Mouse (Mus musculus) MEL (cell line): ENCODE measurements around the gene Papola.

Source experiments
- EP300 ChIP-seq, 2 experiments: IDR thresholded peaks; 2 replicates each; pipeline ENCODE4 v1.6.1; 2011; ENCODE audit warnings: improper control_type of control experiment in 2 of 2, low read length in 2 of 2, low read depth in 1 of 2, mild to moderate bottlenecking in 1 of 2
- MYB ChIP-seq: IDR thresholded peaks from 2 replicates; pipeline ENCODE4 v1.6.1; 2011; ENCODE audit warnings: mild to moderate bottlenecking, low read depth, low read length, improper control_type of control experiment
- RAD21 ChIP-seq: IDR thresholded peaks from 2 replicates; pipeline ENCODE4 v1.6.1; 2011; ENCODE audit warnings: mild to moderate bottlenecking, low read depth, low read length, improper control_type of control experiment

DNA sequence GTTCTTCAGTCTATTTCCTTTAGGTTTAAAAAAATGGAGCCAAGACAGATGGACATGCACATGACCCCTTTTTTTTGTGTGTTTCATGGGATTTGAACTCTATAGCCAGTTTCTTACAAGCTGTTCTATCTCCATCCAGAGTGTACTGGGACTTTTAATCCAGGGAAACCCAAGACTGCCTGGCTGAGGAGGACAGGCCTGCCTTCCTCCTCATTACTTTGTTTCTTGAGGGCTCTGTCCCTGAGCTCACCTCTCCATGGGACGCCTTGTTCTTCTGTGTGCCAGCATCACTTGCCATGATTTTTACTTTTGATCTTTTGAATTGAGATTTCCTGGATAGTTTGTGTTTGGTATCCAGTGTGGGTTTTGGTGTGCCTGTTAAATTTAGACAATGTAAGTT, 1.6 kb downstream of the Papola start:
- TF ChIP-seq MYB (no peak), RAD21 (no peak), EP300 (IDR thresholded peaks at IDR 0.05; ENCODE audit: low read depth in 1 of 2, low read length in 2 of 2) (no peak)
